Mouse (Mus musculus) embryonic facial prominence, embryonic 12.5 days (tissue): ENCODE measurements around the gene D17Wsu92e. TPM values are rescaled to one million over a fixed set of nuclear protein-coding genes. Genes with fewer than 3 reads are reported as not detected.
A peak's percentile ranks its signal among the peaks of the same experiment; 100 is the strongest.

Experiments used
- ATAC-seq: fragments of 200-750 bp; cut with Nextera tagmentation; 2 replicates; pipeline ENCODE4 v1.8.0; 2017; ENCODE audit not compliant: insufficient number of reproducible peaks, insufficient read depth, low FRiP score, low TSS enrichment
- H3K27ac ChIP-seq: fragments of 300-500 bp; sonication (generic); 2 replicates; pipeline ENCODE4 v1.5.1; 2016; ENCODE audit warnings: mild to moderate bottlenecking
- H3K27me3 ChIP-seq: fragments of 300-500 bp; sonication (generic); 2 replicates; pipeline ENCODE4 v1.6.1; 2016; ENCODE audit warnings: mild to moderate bottlenecking, moderate library complexity
- H3K36me3 ChIP-seq: fragments of 300-500 bp; sonication (generic); 2 replicates; pipeline ENCODE4 v1.6.1; 2016; ENCODE audit warnings: mild to moderate bottlenecking
- H3K4me1 ChIP-seq: fragments of 300-500 bp; sonication (generic); 2 replicates; pipeline ENCODE4 v1.6.1; 2016
- H3K4me2 ChIP-seq: fragments of 300-500 bp; sonication (generic); replicated peaks from 2 replicates; pipeline ENCODE4 v1.6.1; 2016; ENCODE audit warnings: mild to moderate bottlenecking, moderate library complexity
- H3K4me3 ChIP-seq: fragments of 300-500 bp; sonication (generic); 2 replicates; pipeline ENCODE4 v1.5.1; 2016; ENCODE audit warnings: mild to moderate bottlenecking
- H3K9ac ChIP-seq: fragments of 300-500 bp; sonication (generic); 2 replicates; pipeline ENCODE4 v1.6.1; 2016; ENCODE audit warnings: mild to moderate bottlenecking, moderate library complexity
- H3K9me3 ChIP-seq: fragments of 300-500 bp; sonication (generic); 2 replicates; pipeline ENCODE4 v1.6.1; 2016; ENCODE audit warnings: mild to moderate bottlenecking, moderate library complexity
- WGBS: fragments of 180-500 bp; shearing (Covaris S2); methylation state at CpG from one replicate; pipeline ENCODE4 v1.1.7; 2016; 5-methylcytosine and 5-hydroxymethylcytosine counted together
- polyA plus RNA-seq: library from polyadenylated mRNA; unstranded; fragments of >200 nt; fragmentation: Nextera tagmentation; extraction: Ambion mirVana; gene quantifications from 2 replicates; pipeline ENCODE4 v1.2.1, GENCODE M21; 2016

The D17Wsu92e gene
- polyA plus RNA-seq, 1 experiment from 2014 or later: 18.9 TPM

DNA sequence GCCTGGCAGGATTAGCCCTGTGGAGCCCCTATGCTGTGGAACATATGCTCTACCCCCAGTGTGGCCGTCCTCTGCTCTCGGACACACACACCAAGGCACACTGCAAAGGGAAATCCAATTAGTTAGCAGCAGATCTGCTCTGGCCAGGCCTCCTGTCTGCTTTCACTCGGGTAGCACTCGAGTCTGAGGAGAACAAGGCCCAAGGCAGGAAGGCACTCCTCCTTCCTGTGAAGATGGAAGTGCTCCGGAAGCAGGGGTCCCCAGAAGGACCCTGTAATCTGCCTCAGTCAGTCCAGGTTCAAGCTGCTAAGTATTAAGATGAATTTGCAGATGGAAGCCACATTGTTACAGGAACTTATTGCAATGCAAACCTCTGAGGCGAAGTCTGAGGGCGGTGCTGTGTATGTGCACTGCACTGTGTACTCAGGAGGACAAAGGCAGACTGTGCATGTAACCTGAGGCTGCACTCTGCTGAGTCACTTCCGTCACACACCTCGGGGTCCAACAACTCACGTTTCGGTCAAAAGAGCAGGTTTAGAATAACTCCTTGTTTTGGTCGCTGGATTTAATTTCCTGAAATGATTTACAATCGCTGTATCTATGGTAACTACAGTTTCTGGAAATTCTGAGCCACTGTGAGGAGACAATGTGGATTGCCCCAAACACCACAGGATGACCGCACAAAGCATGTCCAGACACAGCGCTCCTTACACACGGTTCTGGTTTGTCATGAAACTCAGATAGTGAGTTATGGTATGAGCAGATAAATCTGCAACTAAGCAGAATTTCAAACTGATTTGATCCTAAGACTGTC lies 20.5 kb downstream of the D17Wsu92e start:
- peaks cover 47% of the 10 kb centered on the region for H3K4me1 ChIP-seq
- peak; percentile 88 for ATAC-seq
- WGBS: 8% methylated on average over 16 of the region's 16 CpGs
- H3K27me3 ChIP-seq: no peaks in the 10 kb centered on the region
- H3K27ac ChIP-seq: peak overlapping the region; percentile 92
- peak overlapping the region; percentile 34; the same call in 1 of the 2 replicates for H3K9ac ChIP-seq
- H3K9me3 ChIP-seq: no peaks in the 10 kb centered on the region
- peak overlapping the region; percentile 9; the same call in 1 of the 2 replicates for H3K4me3 ChIP-seq
- H3K4me2 ChIP-seq: peak overlapping the region; percentile 38
- no peaks in the 10 kb centered on the region for H3K36me3 ChIP-seq

DNA sequence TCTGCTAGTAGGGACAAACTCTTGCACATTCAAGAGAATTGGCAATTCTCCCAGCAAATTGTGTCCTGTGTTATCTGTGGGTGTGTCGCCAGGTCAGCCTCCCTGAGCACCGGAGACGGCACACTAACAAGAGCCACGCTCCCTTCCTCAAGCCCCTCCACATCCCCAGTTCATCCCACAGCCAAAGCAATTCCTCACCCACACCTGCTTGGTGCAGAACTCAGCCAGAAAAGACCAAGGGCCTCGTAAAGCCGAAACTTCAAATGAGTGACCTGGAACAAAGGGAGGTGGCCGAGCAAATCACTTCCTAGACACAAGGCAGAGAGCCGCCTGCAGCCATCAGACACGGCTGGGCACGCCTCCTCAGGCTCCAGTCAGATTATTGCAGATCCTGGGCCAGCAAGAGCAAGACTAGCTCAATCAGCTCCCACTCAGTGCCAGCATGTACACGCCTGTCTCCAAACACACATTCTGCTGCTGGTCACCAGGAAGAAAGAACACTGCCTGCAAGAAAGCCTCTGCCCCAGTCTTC lies 23.0 kb downstream of the D17Wsu92e start:
- peaks cover 4% of the 10 kb centered on the region; the same call in 1 of the 2 replicates for H3K36me3 ChIP-seq
- no peak for ATAC-seq
- no peak overlapping the region for H3K4me3 ChIP-seq
- peak overlapping the region; percentile 59 for H3K27ac ChIP-seq
- H3K9ac ChIP-seq: no peak overlapping the region
- 44% methylated on average over 11 of the region's 11 CpGs for WGBS
- peaks cover 47% of the 10 kb centered on the region for H3K4me1 ChIP-seq
- H3K9me3 ChIP-seq: no peaks in the 10 kb centered on the region
- H3K27me3 ChIP-seq: no peaks in the 10 kb centered on the region
- no peak overlapping the region; the same call in 1 of the 2 replicates for H3K4me2 ChIP-seq

DNA sequence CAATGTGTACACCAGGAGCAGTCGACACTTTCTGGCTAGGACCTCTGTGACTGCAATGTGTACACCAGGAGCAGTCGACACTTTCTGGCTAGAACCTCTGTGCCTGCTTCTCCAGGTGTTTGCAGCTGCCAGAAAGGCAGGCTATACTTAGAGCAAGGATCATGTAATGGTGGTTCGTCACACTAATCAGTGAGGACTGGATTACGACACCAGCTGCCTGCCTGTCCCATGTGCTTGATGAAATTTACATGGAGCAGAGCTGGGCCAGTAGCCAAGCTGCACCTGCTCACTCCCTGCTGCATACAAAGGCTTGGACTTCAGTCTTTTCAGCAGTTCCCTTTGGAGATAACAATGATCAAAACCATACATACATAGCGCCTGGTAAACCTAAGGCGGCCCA lies 23.7 kb downstream of the D17Wsu92e start:
- ATAC-seq: peak; percentile 47; the same call in 1 of the 2 replicates
- no peaks in the 10 kb centered on the region for H3K27me3 ChIP-seq
- H3K4me2 ChIP-seq: no peak overlapping the region; the same call in 1 of the 2 replicates
- H3K9me3 ChIP-seq: no peaks in the 10 kb centered on the region
- peaks cover 47% of the 10 kb centered on the region for H3K4me1 ChIP-seq
- no peak overlapping the region for H3K4me3 ChIP-seq
- 58% methylated on average over 6 of the region's 6 CpGs for WGBS
- peak overlapping the region; percentile 59 for H3K27ac ChIP-seq
- peaks cover 4% of the 10 kb centered on the region; the same call in 1 of the 2 replicates for H3K36me3 ChIP-seq
- H3K9ac ChIP-seq: no peak overlapping the region

DNA sequence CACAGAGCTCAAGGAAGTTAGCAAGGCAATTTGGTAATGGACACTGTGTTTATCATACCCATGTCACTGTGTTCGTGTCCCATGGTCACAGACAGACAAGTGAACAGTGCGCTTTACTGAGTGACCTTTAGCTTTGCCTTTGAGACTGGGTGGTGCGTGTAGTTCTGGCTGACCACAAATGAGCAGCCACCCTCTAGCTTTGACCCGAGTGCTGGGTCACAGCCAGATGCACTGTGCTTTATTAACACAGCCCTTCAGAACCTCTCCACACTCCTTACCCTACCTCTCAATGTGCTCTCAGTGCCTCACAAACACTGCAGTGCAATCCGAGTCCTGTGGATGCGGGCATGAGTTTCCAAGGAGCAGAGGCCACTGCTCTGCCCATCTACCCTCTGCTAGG lies 27.3 kb downstream of the D17Wsu92e start:
- WGBS: 86% methylated on average over 6 of the region's 6 CpGs
- no peaks in the 10 kb centered on the region for H3K27me3 ChIP-seq
- no peaks in the 10 kb centered on the region for H3K9me3 ChIP-seq
- ATAC-seq: no peak
- H3K9ac ChIP-seq: no peak overlapping the region
- H3K36me3 ChIP-seq: peaks cover 12% of the 10 kb centered on the region
- no peak overlapping the region for H3K4me3 ChIP-seq
- H3K27ac ChIP-seq: no peak overlapping the region
- no peak overlapping the region for H3K4me2 ChIP-seq
- H3K4me1 ChIP-seq: peaks cover 20% of the 10 kb centered on the region

- Histone ChIP-seq H3K4me1 (peaks cover 14% of the 10 kb centered on the region), H3K36me3 (peaks cover 12% of the 10 kb centered on the region), H3K4me2 (no peak overlapping the region), H3K27me3 (no peaks in the 10 kb centered on the region), H3K4me3 (no peak overlapping the region), H3K9me3 (no peaks in the 10 kb centered on the region), H3K9ac (no peak overlapping the region), H3K27ac (no peak overlapping the region)
- 71% methylated on average over 4 of the region's 4 CpGs for WGBS
- no peak for ATAC-seq
Observed at GRCm38 (mm10) chr17:27792516-27792915, 27.9 kb downstream of the D17Wsu92e start.

GRCm38 (mm10) chr17:27791556-27791955 lies 28.9 kb downstream of the D17Wsu92e start:
- H3K4me3 ChIP-seq: no peak overlapping the region
- no peak overlapping the region for H3K27ac ChIP-seq
- no peak overlapping the region for H3K9ac ChIP-seq
- H3K4me1 ChIP-seq: peaks cover 5% of the 10 kb centered on the region
- no peaks in the 10 kb centered on the region for H3K27me3 ChIP-seq
- H3K9me3 ChIP-seq: no peaks in the 10 kb centered on the region
- WGBS: 74% methylated on average over 2 of the region's 2 CpGs
- H3K36me3 ChIP-seq: peaks cover 12% of the 10 kb centered on the region
- H3K4me2 ChIP-seq: no peak overlapping the region
- ATAC-seq: no peak

GRCm38 (mm10) chr17:27790976-27791375 lies 29.5 kb downstream of the D17Wsu92e start:
- peaks cover 15% of the 10 kb centered on the region for H3K36me3 ChIP-seq
- no peak for ATAC-seq
- no peak overlapping the region for H3K9ac ChIP-seq
- H3K27me3 ChIP-seq: no peaks in the 10 kb centered on the region
- no peak overlapping the region for H3K4me2 ChIP-seq
- H3K9me3 ChIP-seq: no peaks in the 10 kb centered on the region
- 85% methylated on average over 2 of the region's 2 CpGs for WGBS
- no peak overlapping the region for H3K27ac ChIP-seq
- no peak overlapping the region for H3K4me3 ChIP-seq
- H3K4me1 ChIP-seq: no peaks in the 10 kb centered on the region

GRCm38 (mm10) chr17:27790015-27790414 lies 30.4 kb downstream of the D17Wsu92e start:
- Histone ChIP-seq H3K27me3 (no peaks in the 10 kb centered on the region), H3K4me1 (no peaks in the 10 kb centered on the region), H3K36me3 (peaks cover 23% of the 10 kb centered on the region), H3K9me3 (no peaks in the 10 kb centered on the region), H3K4me2 (no peak overlapping the region), H3K27ac (no peak overlapping the region), H3K4me3 (no peak overlapping the region), H3K9ac (no peak overlapping the region)
- WGBS: 91% methylated on average over 5 of the region's 5 CpGs
- no peak for ATAC-seq

DNA sequence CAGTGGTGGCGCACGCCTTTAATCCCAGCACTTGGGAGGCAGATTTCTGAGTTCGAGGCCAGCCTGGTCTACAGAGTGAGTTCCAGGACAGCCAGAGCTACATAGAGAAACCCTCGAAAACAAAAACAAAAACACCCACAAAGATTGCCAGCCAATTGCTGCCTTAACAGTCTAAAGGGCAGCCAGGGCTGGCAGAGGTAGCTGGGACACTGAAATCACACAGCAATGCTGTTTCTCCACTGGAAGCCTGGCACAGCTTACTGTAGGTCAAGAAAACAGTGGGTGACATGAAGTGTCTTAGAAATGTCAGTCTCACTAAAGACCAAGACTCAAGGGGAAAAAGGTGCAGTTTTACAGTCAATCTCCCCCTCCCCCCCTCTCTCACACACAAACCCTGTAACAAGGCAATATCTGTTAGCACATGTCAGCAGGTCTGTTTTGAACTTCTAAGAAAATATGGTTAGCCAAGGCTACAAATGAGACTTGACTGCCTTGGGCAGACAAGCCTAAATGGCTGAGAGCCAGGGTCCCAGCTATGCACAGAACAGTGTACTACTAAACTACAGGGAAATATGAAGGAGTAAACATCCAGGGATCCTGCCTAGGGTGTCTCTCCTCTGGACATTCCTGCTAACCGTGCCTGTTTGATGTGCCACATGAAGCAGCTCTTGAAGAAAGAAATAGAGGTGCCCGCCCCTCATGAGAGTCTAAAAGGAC lies 31.8 kb downstream of the D17Wsu92e start:
- Histone ChIP-seq H3K27ac (no peak overlapping the region), H3K9me3 (no peaks in the 10 kb centered on the region), H3K4me3 (no peak overlapping the region), H3K4me1 (no peaks in the 10 kb centered on the region), H3K9ac (no peak overlapping the region), H3K27me3 (no peaks in the 10 kb centered on the region), H3K36me3 (peaks cover 35% of the 10 kb centered on the region), H3K4me2 (no peak overlapping the region)
- WGBS: 88% methylated on average over 6 of the region's 6 CpGs
- ATAC-seq: no peak

DNA sequence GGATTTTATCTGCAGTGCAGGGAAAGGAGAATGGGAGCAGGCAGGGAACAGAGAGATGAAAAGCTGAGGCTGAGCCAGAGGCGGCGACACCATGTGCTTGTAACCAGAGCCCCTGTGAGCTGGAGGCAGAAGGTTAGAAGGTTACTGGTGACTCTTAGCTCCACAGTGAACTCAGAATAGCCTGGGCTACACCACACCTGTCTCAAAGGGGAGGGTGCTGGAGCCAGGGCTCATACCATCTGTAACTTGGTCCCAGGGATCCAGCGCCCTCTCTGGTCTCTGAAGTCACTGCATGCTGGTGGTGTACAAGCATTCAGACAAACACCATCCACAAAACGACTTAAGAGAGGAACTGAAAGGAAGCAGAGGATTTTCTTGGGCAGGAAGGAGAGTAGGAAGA lies 36.9 kb downstream of the D17Wsu92e start:
- Histone ChIP-seq H3K4me2 (no peak overlapping the region), H3K27me3 (no peaks in the 10 kb centered on the region), H3K9ac (no peak overlapping the region), H3K4me3 (no peak overlapping the region), H3K9me3 (no peaks in the 10 kb centered on the region), H3K36me3 (peaks cover 27% of the 10 kb centered on the region), H3K4me1 (no peaks in the 10 kb centered on the region), H3K27ac (no peak overlapping the region)
- WGBS: 71% methylated on average over 4 of the region's 4 CpGs
- no peak for ATAC-seq

- H3K27me3 ChIP-seq: no peaks in the 10 kb centered on the region
- ATAC-seq: no peak
- H3K9me3 ChIP-seq: no peaks in the 10 kb centered on the region
- H3K9ac ChIP-seq: no peak overlapping the region
- no peaks in the 10 kb centered on the region for H3K4me1 ChIP-seq
- no peak overlapping the region for H3K4me2 ChIP-seq
- H3K4me3 ChIP-seq: no peak overlapping the region
- H3K36me3 ChIP-seq: peaks cover 25% of the 10 kb centered on the region
- H3K27ac ChIP-seq: no peak overlapping the region
- WGBS: 83% methylated on average over 5 of the region's 5 CpGs
Observed at GRCm38 (mm10) chr17:27781059-27781687, 39.3 kb downstream of the D17Wsu92e start.
